In the genomic region with DNA sequence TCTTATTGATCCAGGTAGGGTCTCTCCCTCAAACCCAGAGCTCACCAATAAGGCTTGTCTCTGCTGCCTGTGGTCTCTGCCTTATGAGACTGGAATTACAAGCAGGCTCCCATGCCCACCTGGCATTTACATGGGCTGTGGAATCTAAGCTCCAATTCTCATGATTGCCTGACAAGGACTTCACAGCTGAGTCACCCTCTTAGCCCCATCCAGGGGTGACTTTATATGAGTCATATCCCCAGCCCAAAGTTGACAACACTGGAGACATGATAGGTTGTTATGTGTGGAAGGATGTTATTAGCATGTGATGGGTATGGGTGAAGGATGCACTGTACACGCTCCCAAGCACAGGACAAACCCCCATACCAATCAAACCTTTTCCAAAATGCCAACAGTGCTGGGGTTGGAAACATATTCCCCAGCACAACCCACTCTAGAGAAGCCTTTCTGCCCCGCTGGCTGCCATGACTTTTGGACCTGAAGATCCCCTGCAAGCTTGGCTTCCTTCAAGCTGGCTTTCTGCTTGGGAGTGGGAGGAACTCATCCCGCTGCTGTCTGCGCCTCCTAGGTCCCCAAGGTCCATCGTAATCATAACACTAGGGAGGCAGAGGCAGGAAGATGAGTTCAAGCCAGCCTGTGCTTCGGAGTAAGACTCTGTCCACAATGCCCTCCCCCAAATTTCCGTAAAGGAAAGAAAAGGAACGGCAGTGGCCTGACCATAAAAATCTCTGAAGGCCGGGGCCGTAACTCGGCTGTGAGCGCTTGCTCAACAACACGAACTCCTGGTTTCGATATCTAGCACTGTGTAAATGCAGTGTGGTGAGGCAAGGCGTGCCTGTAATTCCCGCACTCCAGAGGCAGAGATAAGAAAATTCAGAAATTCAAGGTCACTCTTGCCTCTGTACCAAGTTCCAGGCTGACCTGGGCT, we compare ENCODE assay signal across 24 mouse cellular contexts. TPM values are rescaled to one million over a fixed set of nuclear protein-coding genes. Genes with fewer than 3 reads are reported as not detected.
DNase-seq lines count a peak whose midpoint lies in the region; ATAC-seq and TF ChIP-seq lines count a peak whose summit lies in the region.
"Had no signal": no experiment of that assay in that cellular context is flagged by ENCODE, and none has a peak within 500 bp of the region (broad histone marks: within the 10 kb centered on the region; RNA-seq: fewer than 3 reads in every experiment).

No protein-coding gene starts in this region.

- H3K27ac ChIP-seq in liver, embryonic 13.5 days = no peak overlapping the region
- 0 out of 2 replicates have a peak overlapping the region, but pooled peaks have one; percentile 35 for H3K27ac ChIP-seq in stomach, postnatal 0 days (replicated peaks)
- H3K27ac ChIP-seq in midbrain, embryonic 14.5 days (replicated peaks; ENCODE audit: low read depth, low read length) = no peak overlapping the region
- H3K27ac ChIP-seq: embryonic facial prominence, embryonic 10.5 days; heart, embryonic 13.5 days; hindbrain, embryonic 12.5 days had no signal

- no peak for TF ChIP-seq EP300 in stomach, postnatal 0 days (optimal IDR thresholded peaks at IDR 0.05)

- H3K36me3 ChIP-seq in megakaryocyte, embryonic 14.5 days (replicated peaks; ENCODE audit: low read length) = no peaks in the 10 kb centered on the region
- H3K36me3 ChIP-seq in liver, embryonic 13.5 days = no peaks in the 10 kb centered on the region
- no peaks in the 10 kb centered on the region for H3K36me3 ChIP-seq in stomach, postnatal 0 days (ENCODE audit: control insufficient read depth, insufficient read depth, low read length)
- H3K36me3 ChIP-seq in midbrain, embryonic 14.5 days (ENCODE audit: control insufficient read depth, insufficient read depth, low read length) = no peaks in the 10 kb centered on the region
- H3K36me3 ChIP-seq: embryonic facial prominence, embryonic 10.5 days; heart, embryonic 13.5 days; hindbrain, embryonic 12.5 days had no signal

- no peak for TF ChIP-seq CTCF in stomach, postnatal 0 days (IDR thresholded peaks at IDR 0.05; ENCODE audit: low read depth)

- WGBS in liver, embryonic 13.5 days (ENCODE audit: insufficient replicate concordance) = 67% methylated on average over 16 of the region's 16 CpGs
- 76% methylated on average over 16 of the region's 16 CpGs for WGBS in stomach, postnatal 0 days
- 88% methylated on average over 16 of the region's 16 CpGs for WGBS in midbrain, embryonic 14.5 days

- no peaks in the 10 kb centered on the region for H3K27me3 ChIP-seq in megakaryocyte, embryonic 14.5 days (replicated peaks)
- H3K27me3 ChIP-seq in liver, embryonic 13.5 days = no peaks in the 10 kb centered on the region
- H3K27me3 ChIP-seq in stomach, postnatal 0 days (ENCODE audit: control insufficient read depth, insufficient read depth, low read length) = no peaks in the 10 kb centered on the region
- no peaks in the 10 kb centered on the region for H3K27me3 ChIP-seq in midbrain, embryonic 14.5 days (ENCODE audit: control insufficient read depth, insufficient read depth, low read length)
- H3K27me3 ChIP-seq: heart, embryonic 13.5 days; hindbrain, embryonic 12.5 days had no signal

- peak overlapping the region; percentile 33 for H3K4me2 ChIP-seq in liver, embryonic 13.5 days
- H3K4me2 ChIP-seq in stomach, postnatal 0 days (replicated peaks; ENCODE audit: low read depth) = peak overlapping the region; percentile 5; the same call in 1 of the 2 replicates
- H3K4me2 ChIP-seq in midbrain, embryonic 14.5 days (ENCODE audit: low read length) = no peak overlapping the region
- H3K4me2 ChIP-seq: heart, embryonic 13.5 days; hindbrain, embryonic 12.5 days had no signal

- H3K9me3 ChIP-seq in megakaryocyte, embryonic 14.5 days = no peaks in the 10 kb centered on the region
- H3K9me3 ChIP-seq in liver, embryonic 13.5 days (replicated peaks) = no peaks in the 10 kb centered on the region
- no peaks in the 10 kb centered on the region for H3K9me3 ChIP-seq in stomach, postnatal 0 days (ENCODE audit: control insufficient read depth, low read length)
- no peaks in the 10 kb centered on the region for H3K9me3 ChIP-seq in midbrain, embryonic 14.5 days (ENCODE audit: control insufficient read depth, low read length)
- H3K9me3 ChIP-seq: embryonic facial prominence, embryonic 10.5 days; heart, embryonic 13.5 days; hindbrain, embryonic 12.5 days had no signal

- H3K9ac ChIP-seq in liver, embryonic 13.5 days = peak overlapping the region; percentile 46; the same call in 1 of the 2 replicates
- H3K9ac ChIP-seq in stomach, postnatal 0 days (ENCODE audit: low read length) = no peak overlapping the region
- no peak overlapping the region for H3K9ac ChIP-seq in midbrain, embryonic 14.5 days (replicated peaks; ENCODE audit: low read length)
- H3K9ac ChIP-seq: heart, embryonic 13.5 days; hindbrain, embryonic 12.5 days had no signal

- peak; percentile 71 for DNase-seq in adrenal gland, postnatal 14 days
- no peak for DNase-seq in adrenal gland, adult 18-20 months (ENCODE audit: low spot score in 2 of 2)
- DNase-seq in liver, embryonic 13.5 days = no peak
- DNase-seq in stomach, postnatal 0 days (ENCODE audit: low spot score) = peak; percentile 58
- DNase-seq in layer of hippocampus, adult 18-20 months (ENCODE audit: low spot score in 2 of 2) = no peak
- DNase-seq in midbrain, embryonic 14.5 days = no peak
- DNase-seq: B cell, adult 2 months; cerebellum, postnatal 36 days; gastrocnemius, postnatal 36 days; kidney, adult 18-20 months; layer of hippocampus, postnatal 36 days; lung, adult 2 months; retina, postnatal 1 day; spleen, adult 18-20 months had no signal

- ATAC-seq in megakaryocyte, adult 5-6 weeks (ENCODE audit: poor library complexity, severe bottlenecking) = no peak
- ATAC-seq in liver, embryonic 13.5 days (ENCODE audit: low read depth) = no peak
- ATAC-seq in stomach, postnatal 0 days (ENCODE audit: low FRiP score, low TSS enrichment) = peak; percentile 62
- no peak for ATAC-seq in midbrain, embryonic 14.5 days (ENCODE audit: low FRiP score, low TSS enrichment)

- peak overlapping the region; percentile 57 for H3K4me3 ChIP-seq in megakaryocyte, embryonic 14.5 days (replicated peaks)
- H3K4me3 ChIP-seq in liver, embryonic 13.5 days (replicated peaks) = no peak overlapping the region
- no peak overlapping the region for H3K4me3 ChIP-seq in stomach, postnatal 0 days (ENCODE audit: low read depth, low read length)
- H3K4me3 ChIP-seq in midbrain, embryonic 14.5 days (replicated peaks; ENCODE audit: low read depth, low read length) = no peak overlapping the region
- H3K4me3 ChIP-seq: embryonic facial prominence, embryonic 10.5 days; heart, embryonic 13.5 days; hindbrain, embryonic 12.5 days had no signal

- peaks cover 89% of the 10 kb centered on the region for H3K4me1 ChIP-seq in megakaryocyte, embryonic 14.5 days
- peaks cover 54% of the 10 kb centered on the region for H3K4me1 ChIP-seq in liver, embryonic 13.5 days (replicated peaks)
- 0 out of 2 replicates have a peak, but pooled peaks cover 3% of the 10 kb centered on the region for H3K4me1 ChIP-seq in stomach, postnatal 0 days (replicated peaks; ENCODE audit: control insufficient read depth, insufficient read depth)
- H3K4me1 ChIP-seq in midbrain, embryonic 14.5 days (ENCODE audit: control insufficient read depth, insufficient read depth, low read length) = peaks cover 4% of the 10 kb centered on the region; the same call in 1 of the 2 replicates

RNA-seq across cellular contexts. Expression of a gene that starts 14.3 kb away (rescaled TPM):
- 355 and 372 TPM in 2 replicates for total RNA-seq in adrenal gland, postnatal 14 days (2021)
- 100 to 1,000 TPM; 386 to 454 TPM for total RNA-seq in adrenal gland, adult 18-20 months (2021)
- polyA plus RNA-seq in megakaryocyte, embryonic 14.5 days (2012; ENCODE audit: insufficient read depth, low replicate concordance) = 4.3 and 28.1 TPM in 2 replicates
- total RNA-seq in megakaryocyte, adult 5-6 weeks (2015) = 1,134 and 1,141 TPM in 2 replicates
- 1,082 and 1,090 TPM in 2 replicates for total RNA-seq in megakaryocyte, adult 5-6 weeks (2017)
- polyA plus RNA-seq in liver, embryonic 13.5 days (2015; fragmentation: Nextera tagmentation; extraction: Ambion mirVana) = 284 and 331 TPM in 2 replicates
- 445 and 456 TPM in 2 replicates for polyA plus RNA-seq in stomach, postnatal 0 days (2015; fragmentation: Nextera tagmentation; extraction: Ambion mirVana)
- 100 to 1,000 TPM; 285 to 289 TPM for total RNA-seq in layer of hippocampus, adult 18-20 months (2021)
- polyA plus RNA-seq in midbrain, embryonic 14.5 days (2014; fragmentation: Nextera tagmentation; extraction: Ambion mirVana) = 984 and 991 TPM in 2 replicates

RNA-seq across cellular contexts. Expression of a gene that starts 37.7 kb away (rescaled TPM):
- total RNA-seq in adrenal gland, postnatal 14 days (2021) = not detected in 2 replicates
- not detected for total RNA-seq in adrenal gland, adult 18-20 months (2021)
- not detected in 2 replicates for polyA plus RNA-seq in megakaryocyte, embryonic 14.5 days (2012; ENCODE audit: insufficient read depth, low replicate concordance)
- not detected in 2 replicates for total RNA-seq in megakaryocyte, adult 5-6 weeks (2015)
- total RNA-seq in megakaryocyte, adult 5-6 weeks (2017) = not detected in 2 replicates
- polyA plus RNA-seq in liver, embryonic 13.5 days (2015; fragmentation: Nextera tagmentation; extraction: Ambion mirVana) = not detected in 2 replicates
- not detected in 2 replicates for polyA plus RNA-seq in stomach, postnatal 0 days (2015; fragmentation: Nextera tagmentation; extraction: Ambion mirVana)
- total RNA-seq in layer of hippocampus, adult 18-20 months (2021) = not detected
- polyA plus RNA-seq in midbrain, embryonic 14.5 days (2014; fragmentation: Nextera tagmentation; extraction: Ambion mirVana) = not detected in 2 replicates
- total RNA-seq: adrenal gland, postnatal 36 days; gastrocnemius, postnatal 36 days; layer of hippocampus, postnatal 36 days; left cerebral cortex, postnatal 36 days; megakaryocyte-erythroid progenitor cell, adult 5-6 weeks had no signal
- polyA plus RNA-seq: embryonic facial prominence, embryonic 10.5 days; heart, embryonic 13.5 days; hindbrain, embryonic 12.5 days; large intestine, adult 2 months; lung, adult 2 months; neural tube, embryonic 14.5 days had no signal

RNA-seq across cellular contexts. Expression of a gene that starts 58.5 kb away (rescaled TPM):
- total RNA-seq in adrenal gland, postnatal 14 days (2021) = not detected in 2 replicates
- not detected for total RNA-seq in adrenal gland, adult 18-20 months (2021)
- 0.47 TPM in 1 of 2 replicates, not detected in the other for polyA plus RNA-seq in megakaryocyte, embryonic 14.5 days (2012; ENCODE audit: insufficient read depth, low replicate concordance)
- total RNA-seq in megakaryocyte, adult 5-6 weeks (2015) = 0.30 TPM in 1 of 2 replicates, not detected in the other
- 1.7 TPM in 1 of 2 replicates, not detected in the other for total RNA-seq in megakaryocyte, adult 5-6 weeks (2017)
- 0.17 TPM in 1 of 2 replicates, not detected in the other for polyA plus RNA-seq in liver, embryonic 13.5 days (2015; fragmentation: Nextera tagmentation; extraction: Ambion mirVana)
- 4.1 and 4.8 TPM in 2 replicates for polyA plus RNA-seq in stomach, postnatal 0 days (2015; fragmentation: Nextera tagmentation; extraction: Ambion mirVana)
- total RNA-seq in layer of hippocampus, adult 18-20 months (2021) = not detected
- polyA plus RNA-seq in midbrain, embryonic 14.5 days (2014; fragmentation: Nextera tagmentation; extraction: Ambion mirVana) = not detected in 2 replicates
- total RNA-seq: adrenal gland, postnatal 36 days; gastrocnemius, postnatal 36 days; layer of hippocampus, postnatal 36 days; left cerebral cortex, postnatal 36 days; megakaryocyte-erythroid progenitor cell, adult 5-6 weeks had no signal
- polyA plus RNA-seq: embryonic facial prominence, embryonic 10.5 days; heart, embryonic 13.5 days; hindbrain, embryonic 12.5 days; neural tube, embryonic 14.5 days had no signal

Comparison
In these comparisons a context has a peak if more than half of its experiments do, and no peak if none do; other contexts are left out.
1. DNase-seq: peak in adrenal gland, postnatal 14 days (single experiment) and stomach, postnatal 0 days (single experiment); none in adrenal gland, adult 18-20 months (0 of 2), liver, embryonic 13.5 days (single experiment), layer of hippocampus, adult 18-20 months (0 of 2) and midbrain, embryonic 14.5 days (single experiment).